Comparison of ENCODE assay signal across 12 mouse cellular contexts in genomic region chr5:136410681-136411181, GRCm38 (mm10).
DNase-seq lines count a peak whose midpoint lies in the region; ATAC-seq lines count a peak whose summit lies in the region.
"Had no signal": no experiment of that assay in that cellular context is flagged by ENCODE, and none has a peak within 500 bp of the region (broad histone marks: within the 10 kb centered on the region; RNA-seq: fewer than 3 reads in every experiment).

No protein-coding gene starts in this region.

- peak; percentile 91 for DNase-seq in heart, adult 11 months
- DNase-seq in heart, adult 8-10 months (ENCODE audit: low spot score), result no peak
- DNase-seq in A20 (ENCODE audit: low read depth, low spot score), result peak; percentile 27
- DNase-seq in gastrocnemius, postnatal 4 days (ENCODE audit: low spot score in 2 of 2), result no peak
- DNase-seq in gastrocnemius, adult 8-10 months (ENCODE audit: low spot score in 2 of 2), result no peak
- no peak for DNase-seq in lung, postnatal 4 days
- DNase-seq: cerebellum, adult 9-11 months; kidney, postnatal 4 days; lung, embryonic 14.5 days had no signal

- peak; percentile 38; the same call in 1 of the 2 replicates for ATAC-seq in granulocyte monocyte progenitor cell, adult 5-6 weeks (replicated peaks; ENCODE audit: poor library complexity, severe bottlenecking)
- ATAC-seq in megakaryocyte-erythroid progenitor cell, adult 5-6 weeks (replicated peaks; ENCODE audit: low FRiP score, low TSS enrichment, poor library complexity, severe bottlenecking), result peak; percentile 73
- ATAC-seq: midbrain, embryonic 13.5 days had no signal

Comparison
In these comparisons a context has a peak if more than half of its experiments do, and no peak if none do; other contexts are left out.
1. DNase-seq: peak in heart, adult 11 months (single experiment) and A20 (single experiment); none in heart, adult 8-10 months (single experiment), gastrocnemius, postnatal 4 days (0 of 2), gastrocnemius, adult 8-10 months (0 of 2) and lung, postnatal 4 days (0 of 2).